Mouse (Mus musculus) ovary, postnatal 10 days (tissue): ENCODE results near the gene Arid4b.

Experiments
- DNase-seq: peaks from one replicate; pipeline ENCODE4 v3.0.0; 2022; ENCODE audit warnings: low spot score

Gene Arid4b

GRCm38 (mm10) chr13:14062209-14063012, 621 bp upstream of the Arid4b start:
- no peak for DNase-seq

DNA sequence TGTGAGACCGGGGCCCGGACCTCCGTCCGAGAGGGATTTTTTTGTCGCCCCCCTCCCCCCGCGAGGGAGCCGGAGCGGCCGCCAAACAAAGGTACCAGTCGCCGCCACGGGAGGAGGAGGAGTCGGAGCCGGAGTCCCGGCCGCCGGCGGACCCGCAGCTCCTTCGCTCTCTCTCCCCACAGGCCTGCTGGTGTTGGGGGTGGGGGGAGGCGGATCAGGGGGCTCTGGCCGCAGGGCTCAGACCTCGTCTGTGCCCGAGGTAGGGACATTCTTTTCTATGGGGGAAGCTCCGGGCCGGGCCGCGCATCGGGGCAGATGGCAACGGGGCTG, 875 bp downstream of the Arid4b start:
- no peak for DNase-seq

DNA sequence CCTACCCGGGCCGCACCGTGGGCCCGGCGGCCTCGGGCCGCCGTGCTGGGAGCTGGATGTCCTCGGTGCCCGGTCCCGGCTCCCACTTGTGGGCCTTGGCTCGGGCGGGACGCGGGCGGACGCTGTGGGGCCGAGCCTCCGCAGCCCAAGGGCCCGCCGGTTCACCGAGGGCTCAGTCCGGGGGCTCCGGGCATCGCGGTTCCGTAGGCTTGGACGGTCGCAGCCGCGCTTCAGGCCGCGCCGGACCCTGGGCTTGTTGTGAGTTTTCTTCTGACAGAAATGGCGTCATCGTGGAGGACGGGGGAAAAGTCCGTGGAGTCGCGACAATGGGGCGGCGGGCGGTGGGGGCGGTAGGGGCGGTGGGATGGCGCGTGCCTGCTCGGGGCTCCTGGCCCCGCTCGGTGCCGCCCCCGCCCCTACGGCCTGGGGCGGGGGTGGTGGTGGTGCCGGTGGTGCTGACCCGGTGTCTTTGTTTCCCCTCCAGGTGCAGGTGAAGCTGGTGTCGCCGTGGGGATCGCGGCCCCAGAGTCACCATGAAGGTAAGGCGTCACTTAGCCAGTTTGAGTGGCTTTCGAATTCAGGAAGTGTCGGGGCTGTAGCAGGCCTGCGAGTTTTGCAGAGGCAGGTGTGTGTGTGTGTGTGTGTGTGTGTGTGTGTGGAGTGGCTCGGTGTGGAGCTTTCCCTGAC, 1.5 kb downstream of the Arid4b start:
- no peak for DNase-seq

DNA sequence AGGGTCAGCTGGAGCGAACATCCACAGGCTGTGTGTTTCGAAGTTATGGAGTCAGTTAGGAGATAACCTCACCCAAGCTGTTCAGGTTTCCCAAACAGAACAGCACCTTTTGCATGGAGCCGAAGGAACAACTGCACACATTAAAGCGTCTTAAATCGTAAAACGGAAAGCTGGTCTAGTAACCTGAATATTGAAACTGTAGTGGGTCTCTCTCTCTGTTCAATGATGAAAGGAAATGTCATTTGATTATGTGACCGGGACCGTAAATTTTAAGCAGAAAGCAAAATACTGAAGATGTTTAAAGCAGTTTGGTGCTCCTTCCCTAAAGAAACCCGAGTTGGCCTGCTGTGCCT, 2.0 kb downstream of the Arid4b start:
- no peak for DNase-seq

DNA sequence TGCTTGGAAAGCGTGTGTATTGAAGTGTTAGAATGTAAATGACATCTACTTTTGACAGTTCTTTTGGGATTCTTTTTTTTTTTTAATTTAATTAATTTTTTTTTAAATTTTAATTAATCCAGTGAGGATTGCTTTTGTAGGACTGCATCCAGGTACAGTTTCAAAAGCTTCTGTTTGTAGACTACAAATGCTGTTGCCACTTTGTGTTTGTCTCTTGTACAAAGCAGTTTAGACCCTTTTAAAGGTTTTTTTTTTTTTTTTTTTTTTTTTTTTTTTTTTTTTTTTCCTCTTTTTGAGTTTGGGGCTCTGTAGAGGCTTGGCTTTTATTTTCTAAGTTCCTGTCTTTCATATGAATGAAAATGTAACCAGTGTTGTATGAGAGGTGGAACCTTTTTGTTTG, 2.7 kb downstream of the Arid4b start:
- DNase-seq = no peak

DNA sequence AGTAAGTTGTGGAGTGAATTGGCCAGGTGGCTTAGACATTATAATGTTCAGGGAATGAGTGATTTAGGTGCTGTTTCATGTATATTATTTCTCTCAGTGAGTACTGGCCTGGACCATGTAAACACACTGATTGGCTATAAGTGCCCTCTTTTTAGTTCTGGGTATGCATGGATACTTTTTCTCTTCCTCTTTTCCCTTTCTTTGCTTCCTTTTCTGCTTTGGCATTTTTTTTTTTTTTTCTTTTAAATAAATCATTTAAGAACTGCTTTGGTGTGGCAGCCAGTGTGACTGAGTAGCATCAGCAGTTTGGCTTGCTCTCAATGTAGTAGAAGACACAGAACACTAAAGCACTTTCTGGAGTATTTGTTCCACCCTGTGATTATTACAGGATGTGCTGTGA, 5.0 kb downstream of the Arid4b start:
- no peak for DNase-seq

GRCm38 (mm10) chr13:14069291-14069690, 6.3 kb downstream of the Arid4b start:
- DNase-seq = no peak

DNA sequence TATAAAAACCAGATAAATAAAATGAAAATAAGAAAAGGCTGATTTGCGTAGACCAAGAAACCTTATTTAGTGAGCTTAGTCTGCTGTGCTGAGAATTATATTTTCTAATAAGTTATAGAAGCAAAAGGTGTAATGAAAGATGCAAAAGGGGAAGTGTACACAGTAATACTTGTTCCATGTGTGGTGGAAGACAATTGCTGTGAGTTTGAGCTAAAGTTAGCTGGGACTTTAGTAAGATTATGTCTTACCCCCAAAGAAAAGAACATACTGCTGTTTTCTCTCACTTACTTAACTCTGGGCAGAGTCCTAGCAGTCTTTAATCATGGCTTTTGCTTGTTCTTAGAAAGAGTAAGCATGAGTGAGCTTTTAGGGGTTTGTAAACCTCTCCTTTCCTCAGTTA, 11.3 kb downstream of the Arid4b start:
- no peak for DNase-seq

- no peak for DNase-seq
Observed at GRCm38 (mm10) chr13:14075326-14075725, 12.3 kb downstream of the Arid4b start.

- DNase-seq = no peak
Observed at GRCm38 (mm10) chr13:14088669-14089068, 25.6 kb downstream of the Arid4b start.

DNA sequence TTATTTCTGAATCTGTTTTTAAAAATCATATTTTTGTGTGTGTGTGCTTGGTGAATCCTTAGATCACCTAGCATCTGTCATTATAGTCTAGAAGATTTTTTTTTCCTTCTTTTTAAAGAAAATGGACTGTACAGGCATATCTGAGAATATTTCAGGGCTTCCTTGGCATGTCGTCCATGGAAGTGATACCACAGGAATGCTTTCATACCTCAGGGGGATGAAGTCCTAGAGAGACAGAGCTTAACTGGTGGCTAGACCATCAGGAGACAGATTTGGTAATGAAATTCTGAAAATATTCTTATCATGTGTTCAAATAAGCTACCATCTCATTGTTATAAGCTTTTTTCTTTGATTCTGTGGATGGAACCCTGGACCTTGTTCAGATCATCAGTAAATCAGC, 40.0 kb downstream of the Arid4b start:
- no peak for DNase-seq

DNA sequence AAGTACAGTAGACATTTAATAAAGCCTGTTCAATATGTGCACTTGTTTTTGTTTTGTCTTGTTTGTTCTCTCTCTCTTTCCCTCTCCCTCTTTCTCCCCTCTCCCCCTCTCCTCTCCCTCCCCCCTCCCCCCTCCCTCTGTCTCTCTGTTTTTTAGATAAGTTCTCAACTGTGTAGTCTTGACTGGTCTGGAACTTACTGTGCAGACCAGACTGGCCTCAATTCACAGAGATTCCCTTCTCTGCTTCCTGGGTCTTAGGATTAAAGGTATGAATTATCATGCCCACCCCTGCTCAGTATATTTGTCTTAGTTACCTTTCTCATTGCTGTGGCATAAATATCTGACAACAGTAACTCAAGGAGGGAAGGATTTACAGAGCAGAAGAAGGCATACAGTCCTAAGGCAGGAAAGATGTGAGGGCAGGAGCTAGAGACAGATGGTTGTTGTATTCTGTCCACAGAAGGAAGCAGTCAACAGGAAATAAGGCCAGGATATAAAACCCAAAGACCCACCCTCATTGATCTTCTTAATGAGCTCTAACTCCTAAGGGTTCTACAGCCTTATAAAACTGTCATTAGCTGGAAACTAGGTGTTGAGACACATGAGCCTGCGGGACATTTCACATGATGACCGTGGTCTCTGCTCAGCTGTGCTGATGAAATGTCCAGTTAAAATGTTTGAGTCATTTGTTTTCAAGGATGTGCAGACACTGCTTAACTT, 47.3 kb downstream of the Arid4b start:
- no peak for DNase-seq

DNA sequence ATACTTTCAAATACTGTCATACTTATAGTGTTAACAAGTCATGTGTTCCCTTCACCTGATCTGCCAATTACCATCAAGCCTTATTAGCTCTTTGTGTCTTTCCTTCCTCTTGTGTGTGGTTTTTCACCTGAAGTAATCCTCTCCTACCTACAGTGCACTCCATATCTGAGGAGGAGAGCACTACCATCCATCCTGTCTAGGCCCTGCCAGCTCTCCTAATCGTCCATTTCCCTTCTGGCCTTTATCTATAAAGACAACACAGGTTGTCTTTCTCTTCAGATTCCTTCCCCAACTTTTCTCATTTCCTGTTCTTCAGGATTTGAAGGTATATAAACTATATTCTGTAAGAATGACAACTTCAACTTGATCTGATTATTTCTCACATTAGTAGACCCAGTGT, 48.1 kb downstream of the Arid4b start:
- no peak for DNase-seq

DNA sequence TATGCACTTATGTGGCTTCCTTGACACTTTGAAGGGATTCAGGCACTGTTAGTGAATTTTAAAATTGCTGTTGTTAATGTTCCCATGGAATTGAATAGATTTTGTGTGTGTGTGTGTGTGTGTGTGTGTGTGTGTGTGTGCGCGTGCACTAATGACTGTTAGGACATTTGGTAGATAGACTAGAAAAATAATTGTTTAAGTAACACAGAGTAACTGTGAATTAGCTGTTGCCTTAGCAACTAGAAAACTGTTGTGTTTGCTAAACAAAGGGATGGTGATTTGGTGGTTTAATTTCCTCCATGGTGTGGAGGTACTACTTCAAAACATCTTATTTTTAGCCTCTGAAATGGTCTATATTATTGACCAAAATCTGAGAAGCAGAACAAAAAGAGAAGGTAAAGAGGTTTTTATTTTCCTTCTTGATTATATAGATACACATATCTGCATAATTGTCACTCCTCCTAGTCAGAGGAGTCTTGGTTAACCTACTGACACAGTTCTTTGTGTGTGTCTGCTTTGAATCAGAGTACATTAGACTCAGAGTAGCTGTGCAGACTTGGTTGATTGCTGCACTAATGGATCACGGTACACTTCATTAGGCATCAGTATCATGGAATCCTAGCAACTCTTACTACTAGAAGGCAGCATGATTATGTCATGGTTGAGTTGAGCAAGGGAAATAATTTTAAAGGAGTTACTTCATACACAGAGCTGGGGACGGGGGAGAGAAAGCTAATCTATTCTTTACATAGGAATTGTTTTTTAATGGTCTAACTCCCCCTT, 50.9 kb downstream of the Arid4b start:
- DNase-seq = no peak

DNA sequence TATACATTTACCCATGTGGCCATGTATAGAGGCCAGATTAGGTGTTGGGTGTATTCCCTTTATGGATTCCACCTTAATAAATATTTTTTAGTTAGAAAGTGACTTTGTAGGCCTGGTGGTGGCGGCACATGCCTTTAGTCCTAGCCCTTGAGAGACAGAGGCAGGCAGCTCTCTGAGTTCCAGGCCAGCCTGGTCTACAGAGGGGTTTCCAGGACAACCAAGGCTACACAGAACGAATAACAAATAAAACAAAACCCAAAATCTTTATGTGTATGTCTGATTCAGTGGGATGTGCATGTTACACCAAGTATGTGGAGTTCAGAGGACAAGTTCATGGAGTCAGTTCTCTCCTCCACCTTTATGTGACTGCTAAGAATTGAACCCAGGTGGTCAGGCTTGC, 52.8 kb downstream of the Arid4b start:
- DNase-seq = no peak

- DNase-seq = no peak
Observed at GRCm38 (mm10) chr13:14131651-14132050, 68.6 kb downstream of the Arid4b start.

GRCm38 (mm10) chr13:14142294-14142966, 79.4 kb downstream of the Arid4b start:
- no peak for DNase-seq

- no peak for DNase-seq
Observed at GRCm38 (mm10) chr13:14177989-14178388, 115.0 kb downstream of the Arid4b start.

DNA sequence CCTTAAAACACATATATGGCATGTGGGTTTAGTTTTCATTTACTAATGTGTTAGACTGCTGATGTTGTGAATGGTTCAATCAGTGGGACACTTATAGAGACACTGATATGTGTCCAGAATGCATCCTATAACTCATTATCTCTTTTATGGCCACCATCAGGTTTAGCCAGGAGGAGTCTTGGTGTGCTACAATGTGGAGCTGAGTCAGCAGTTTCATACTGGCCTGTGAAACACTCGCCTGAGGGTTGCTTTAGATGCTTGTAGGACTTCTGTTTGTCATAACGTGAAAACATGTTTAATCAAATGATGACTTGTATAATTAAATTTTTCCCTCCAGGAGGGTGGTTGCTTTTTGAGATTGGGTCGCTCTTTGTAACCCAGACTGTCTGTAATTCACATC, 116.6 kb downstream of the Arid4b start:
- DNase-seq = no peak

- no peak for DNase-seq
Observed at GRCm38 (mm10) chr13:14245946-14246345, 182.9 kb downstream of the Arid4b start.
